Mouse (Mus musculus) bone marrow, adult 2 months (tissue): ENCODE measurements around the gene Hist1h1b.

Source experiments
- CTCF ChIP-seq: fragments of 200-500 bp; IDR thresholded peaks from 2 replicates; pipeline ENCODE4 v1.5.1; 2011; ENCODE audit warnings: low read length, control low read depth; ENCODE audit not compliant: control insufficient read depth, insufficient read depth
- POLR2A ChIP-seq: fragments of 200-500 bp; IDR thresholded peaks from 2 replicates; pipeline ENCODE4 v1.6.1; 2011; ENCODE audit warnings: low read depth, mild to moderate bottlenecking, control low read depth, low read length, borderline replicate concordance; ENCODE audit not compliant: control insufficient read depth

DNA sequence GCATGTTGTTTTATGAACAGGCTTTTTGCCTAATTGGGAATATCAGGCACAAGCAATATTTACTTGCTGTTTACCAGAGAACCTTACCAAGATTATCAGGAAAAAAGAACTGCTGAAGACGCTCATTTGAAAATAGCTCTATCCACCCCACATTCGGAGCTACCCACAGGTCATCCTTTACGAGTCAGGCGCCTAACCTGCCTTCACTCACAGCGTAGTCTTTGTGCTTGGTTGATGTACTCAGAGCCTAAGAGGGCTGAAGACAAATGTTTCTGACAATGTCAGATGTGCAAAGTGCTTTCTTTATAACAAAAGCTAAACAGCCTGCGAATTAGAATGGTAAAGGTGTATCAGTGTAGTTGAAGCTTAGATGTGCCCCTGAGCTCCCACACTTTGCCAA lies 3.9 kb upstream of the Hist1h1b start:
- TF ChIP-seq CTCF, result no peak
- no peak for TF ChIP-seq POLR2A
